Mouse (Mus musculus): ENCODE measurements around the gene Rcvrn. TPM values are rescaled to one million over a fixed set of nuclear protein-coding genes. Genes with fewer than 3 reads are reported as not detected.

Rcvrn gene
- polyA plus RNA-seq, 1 experiment from 2014 or later = not detected

DNA sequence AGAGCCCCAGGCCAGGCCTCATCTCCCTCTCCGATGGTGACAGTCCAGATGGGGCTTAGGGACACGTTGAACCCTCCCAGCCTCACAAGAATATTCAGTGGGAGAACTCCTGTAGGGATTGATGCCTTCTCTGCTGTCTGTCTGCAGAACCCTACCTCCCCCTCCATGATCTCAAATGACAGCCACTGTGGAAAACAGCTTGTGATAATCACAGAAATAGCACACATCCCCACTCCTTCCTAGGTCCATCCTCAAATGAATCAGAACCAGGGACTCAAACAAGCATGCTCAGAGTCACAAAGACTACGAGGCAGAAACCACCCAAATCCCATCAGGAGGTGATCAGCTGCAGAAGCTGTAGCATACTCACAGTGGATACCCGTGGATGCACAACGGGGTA, 29.0 kb upstream of the Rcvrn start:
- H3K27me3 ChIP-seq (ENCODE audit: insufficient read depth, low read length) = no peaks in the 10 kb centered on the region
- no peaks in the 10 kb centered on the region for H3K4me1 ChIP-seq (replicated peaks; ENCODE audit: insufficient read depth, low read length)
- no peak overlapping the region for H3K27ac ChIP-seq
- no peak overlapping the region for H3K4me3 ChIP-seq (replicated peaks; ENCODE audit: low read depth, low read length)
- H3K4me2 ChIP-seq (ENCODE audit: low read length) = no peak overlapping the region
- no peak for DNase-seq (ENCODE audit: low spot score)
- no peak for TF ChIP-seq CTCF (IDR thresholded peaks at IDR 0.05; ENCODE audit: low read depth)
- no peak overlapping the region for H3K9ac ChIP-seq (ENCODE audit: low read depth, low read length)
- no peak for ATAC-seq (replicated peaks; ENCODE audit: low FRiP score, low read depth)
- WGBS = 85% methylated on average over 5 of the region's 5 CpGs
- H3K36me3 ChIP-seq (ENCODE audit: insufficient read depth, low read length) = no peaks in the 10 kb centered on the region
- no peaks in the 10 kb centered on the region for H3K9me3 ChIP-seq (replicated peaks; ENCODE audit: low read length)

DNA sequence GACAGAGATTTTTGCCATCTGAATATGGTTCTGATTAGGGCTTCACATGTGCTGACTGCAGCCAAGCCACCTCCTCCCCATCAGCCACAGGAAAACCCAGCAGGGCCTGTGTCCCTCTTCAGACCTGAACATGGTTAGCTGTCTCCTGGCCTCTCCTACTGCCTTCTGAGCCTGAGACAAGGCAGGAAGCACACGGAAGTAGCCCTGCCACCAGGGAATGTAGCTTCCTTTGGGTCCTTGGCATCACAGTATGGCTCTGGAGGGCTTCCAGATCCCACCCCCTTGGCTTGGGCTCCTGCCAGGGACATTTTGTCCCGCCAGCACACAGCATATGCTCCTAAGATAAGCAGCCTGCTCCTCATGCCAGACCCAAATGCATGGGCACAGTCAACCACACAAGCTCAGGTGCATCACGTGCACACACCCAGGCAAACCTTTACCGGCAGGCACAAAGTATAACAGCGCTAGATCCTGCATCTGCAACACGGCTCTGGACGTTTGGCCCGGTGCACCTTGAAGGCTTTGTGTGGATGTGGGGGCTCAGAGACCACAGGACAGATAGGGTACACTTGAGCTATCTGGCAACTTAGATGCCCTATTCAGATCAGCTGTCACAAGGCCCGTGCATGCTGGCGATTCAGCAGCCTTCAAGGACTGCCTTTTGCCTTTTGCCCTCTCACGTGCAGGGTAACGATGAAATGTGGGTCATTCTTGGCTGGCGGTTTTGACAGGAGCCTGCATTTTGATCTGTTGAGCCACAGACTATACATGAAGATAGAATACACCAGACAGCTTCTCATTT, 27.4 kb upstream of the Rcvrn start:
- no peaks in the 10 kb centered on the region for H3K36me3 ChIP-seq (ENCODE audit: insufficient read depth, low read length)
- no peak overlapping the region for H3K9ac ChIP-seq (ENCODE audit: low read depth, low read length)
- H3K4me1 ChIP-seq (replicated peaks; ENCODE audit: insufficient read depth, low read length) = no peaks in the 10 kb centered on the region
- 76% methylated on average over 13 of the region's 13 CpGs for WGBS
- H3K9me3 ChIP-seq (replicated peaks; ENCODE audit: low read length) = no peaks in the 10 kb centered on the region
- no peak overlapping the region; the same call in 1 of the 2 replicates for H3K27ac ChIP-seq
- DNase-seq (ENCODE audit: low spot score) = no peak
- no peak overlapping the region for H3K4me2 ChIP-seq (ENCODE audit: low read length)
- no peak for TF ChIP-seq CTCF (IDR thresholded peaks at IDR 0.05; ENCODE audit: low read depth)
- H3K27me3 ChIP-seq (ENCODE audit: insufficient read depth, low read length) = no peaks in the 10 kb centered on the region
- ATAC-seq (replicated peaks; ENCODE audit: low FRiP score, low read depth) = no peak
- no peak overlapping the region for H3K4me3 ChIP-seq (replicated peaks; ENCODE audit: low read depth, low read length)

DNA sequence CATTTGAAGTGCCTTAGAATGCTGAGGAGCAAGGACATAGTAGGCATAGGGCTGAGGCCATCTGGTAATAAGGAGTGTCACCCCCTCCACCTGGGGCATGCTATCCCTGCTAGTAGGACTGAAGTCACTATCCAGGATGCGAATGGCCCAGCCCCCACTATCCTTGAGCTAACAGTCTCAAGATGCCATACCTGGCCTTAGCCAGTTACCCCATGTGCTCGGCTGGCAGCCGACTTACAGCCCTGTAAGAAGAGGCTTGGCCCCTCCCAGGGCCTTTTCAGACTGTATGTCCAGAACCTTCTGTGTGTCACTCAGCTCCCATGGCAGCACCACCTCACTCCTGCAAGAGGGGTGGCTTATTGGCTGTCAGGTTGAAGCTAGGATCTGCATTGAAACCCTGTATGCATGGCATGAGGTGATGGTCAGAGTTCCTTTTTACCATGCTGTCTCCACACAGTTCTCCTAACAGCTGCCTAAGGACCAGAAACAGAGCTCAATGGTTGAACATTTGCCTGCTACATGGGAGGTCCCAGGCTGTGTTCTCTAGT, 26.6 kb upstream of the Rcvrn start:
- no peaks in the 10 kb centered on the region for H3K36me3 ChIP-seq (ENCODE audit: insufficient read depth, low read length)
- no peak overlapping the region for H3K4me2 ChIP-seq (ENCODE audit: low read length)
- no peaks in the 10 kb centered on the region for H3K27me3 ChIP-seq (ENCODE audit: insufficient read depth, low read length)
- no peak overlapping the region for H3K4me3 ChIP-seq (replicated peaks; ENCODE audit: low read depth, low read length)
- ATAC-seq (replicated peaks; ENCODE audit: low FRiP score, low read depth) (no peak), DNase-seq (ENCODE audit: low spot score) (no peak)
- H3K9ac ChIP-seq (ENCODE audit: low read depth, low read length) = no peak overlapping the region
- TF ChIP-seq CTCF (IDR thresholded peaks at IDR 0.05; ENCODE audit: low read depth) = no peak
- 97% methylated on average over 3 of the region's 3 CpGs for WGBS
- no peaks in the 10 kb centered on the region for H3K9me3 ChIP-seq (replicated peaks; ENCODE audit: low read length)
- no peak overlapping the region for H3K27ac ChIP-seq
- H3K4me1 ChIP-seq (replicated peaks; ENCODE audit: insufficient read depth, low read length) = no peaks in the 10 kb centered on the region

DNA sequence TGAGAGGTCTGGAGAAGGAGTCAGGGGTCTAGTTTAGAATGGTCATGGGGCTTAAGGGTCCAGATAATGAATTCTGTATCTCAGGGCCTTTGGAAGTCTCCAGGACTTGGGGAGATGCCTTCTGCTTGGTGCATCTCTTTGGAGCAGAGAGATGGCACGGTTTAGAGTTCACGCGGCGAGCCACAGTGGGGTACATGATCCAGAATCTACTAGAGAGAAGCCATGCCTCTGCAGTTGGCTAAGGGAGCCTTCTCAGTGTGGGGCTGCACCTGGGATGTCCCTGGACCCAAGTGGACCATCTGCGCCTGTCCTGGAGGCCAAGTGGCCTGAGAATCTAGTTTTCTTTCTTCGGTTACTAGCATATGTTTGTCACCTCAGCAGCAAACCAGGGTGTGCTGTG, 25.1 kb upstream of the Rcvrn start:
- ATAC-seq (replicated peaks; ENCODE audit: low FRiP score, low read depth) (no peak), DNase-seq (ENCODE audit: low spot score) (no peak)
- H3K4me2 ChIP-seq (ENCODE audit: low read length) = no peak overlapping the region
- H3K4me1 ChIP-seq (replicated peaks; ENCODE audit: insufficient read depth, low read length) = no peaks in the 10 kb centered on the region
- no peak overlapping the region for H3K4me3 ChIP-seq (replicated peaks; ENCODE audit: low read depth, low read length)
- no peak overlapping the region for H3K9ac ChIP-seq (ENCODE audit: low read depth, low read length)
- H3K9me3 ChIP-seq (replicated peaks; ENCODE audit: low read length) = no peaks in the 10 kb centered on the region
- H3K27ac ChIP-seq = no peak overlapping the region
- TF ChIP-seq CTCF (IDR thresholded peaks at IDR 0.05; ENCODE audit: low read depth) = no peak
- H3K36me3 ChIP-seq (ENCODE audit: insufficient read depth, low read length) = no peaks in the 10 kb centered on the region
- H3K27me3 ChIP-seq (ENCODE audit: insufficient read depth, low read length) = no peaks in the 10 kb centered on the region
- 92% methylated on average over 6 of the region's 6 CpGs for WGBS

DNA sequence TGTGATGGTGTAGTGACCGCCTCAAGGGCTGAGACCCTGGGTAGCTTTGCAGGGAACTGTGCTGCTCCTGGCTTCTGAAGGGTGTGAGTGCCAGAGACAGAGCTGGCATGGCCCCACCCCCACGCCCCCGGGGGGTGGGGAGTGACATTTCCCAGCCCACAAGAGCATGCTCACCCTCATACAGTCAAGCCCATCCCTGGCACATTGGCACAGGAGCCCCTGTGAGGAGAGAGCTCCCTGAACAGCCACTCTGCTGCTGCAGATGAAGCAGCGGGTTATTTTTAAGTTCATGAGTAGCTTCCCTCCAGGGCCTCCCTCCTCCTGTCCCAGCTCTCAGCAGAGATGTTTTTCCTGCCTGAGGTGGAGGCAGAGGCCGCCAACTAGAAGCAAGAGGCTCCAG, 23.0 kb upstream of the Rcvrn start:
- TF ChIP-seq CTCF (IDR thresholded peaks at IDR 0.05; ENCODE audit: low read depth) = no peak
- WGBS = 84% methylated on average over 5 of the region's 5 CpGs
- no peak overlapping the region for H3K4me3 ChIP-seq (replicated peaks; ENCODE audit: low read depth, low read length)
- no peak overlapping the region for H3K9ac ChIP-seq (ENCODE audit: low read depth, low read length)
- H3K4me2 ChIP-seq (ENCODE audit: low read length) = no peak overlapping the region
- no peak for ATAC-seq (replicated peaks; ENCODE audit: low FRiP score, low read depth)
- no peak overlapping the region for H3K27ac ChIP-seq
- H3K9me3 ChIP-seq (replicated peaks; ENCODE audit: low read length) = no peaks in the 10 kb centered on the region
- no peaks in the 10 kb centered on the region for H3K36me3 ChIP-seq (ENCODE audit: insufficient read depth, low read length)
- no peaks in the 10 kb centered on the region for H3K4me1 ChIP-seq (replicated peaks; ENCODE audit: insufficient read depth, low read length)
- H3K27me3 ChIP-seq (ENCODE audit: insufficient read depth, low read length) = no peaks in the 10 kb centered on the region
- no peak for DNase-seq (ENCODE audit: low spot score)

DNA sequence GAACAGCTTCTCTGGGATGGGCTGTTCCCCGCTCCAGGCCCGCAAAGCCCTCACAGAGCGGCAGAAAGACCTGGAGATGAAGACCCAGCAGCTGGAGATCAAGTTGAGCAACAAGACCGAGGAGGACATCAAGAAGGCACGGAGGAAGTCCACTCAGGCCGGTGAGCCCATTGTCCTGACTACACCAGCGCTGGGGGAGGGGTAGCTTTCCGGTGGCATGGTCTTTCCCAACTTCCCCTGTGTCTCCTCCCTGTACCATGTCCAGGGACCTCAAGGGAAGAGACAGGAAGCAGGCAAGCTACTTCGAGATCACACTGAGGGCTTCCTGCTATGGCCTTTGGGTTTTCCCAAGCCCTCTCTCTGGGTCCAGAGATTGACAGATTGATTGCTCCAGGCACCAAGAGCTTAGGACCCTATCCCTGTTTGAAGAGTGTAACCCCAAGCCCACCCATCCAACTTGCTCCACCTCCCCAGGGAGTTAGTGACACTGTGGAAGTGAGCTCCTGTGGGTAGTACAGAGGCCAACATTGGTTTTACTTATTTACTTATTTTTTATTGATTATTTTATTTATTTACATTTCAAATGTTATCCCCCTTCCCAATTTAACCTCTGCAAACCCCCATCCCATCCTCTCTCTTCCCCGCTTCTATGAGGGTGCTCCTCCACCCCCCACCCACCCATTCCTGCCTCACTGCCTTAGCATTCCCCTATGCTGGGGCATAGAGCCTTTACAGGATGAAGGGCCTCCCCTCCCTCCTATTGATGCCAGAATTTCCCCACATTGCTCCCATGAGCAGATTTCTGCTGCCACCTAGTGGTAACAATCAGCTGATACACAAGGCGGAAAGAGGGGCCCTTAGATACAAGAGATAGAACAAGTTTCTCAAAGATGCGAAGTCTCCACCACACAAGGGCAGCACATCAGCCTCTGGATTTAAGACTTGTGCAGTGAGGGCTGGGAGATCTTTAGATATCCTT, 19.3 kb upstream of the Rcvrn start:
- 61% methylated on average over 12 of the region's 12 CpGs for WGBS
- peak; percentile 90 for DNase-seq (ENCODE audit: low spot score)

More for the DNA sequence above, 19.3 kb upstream of the Rcvrn start:
- no peak overlapping the region for H3K27ac ChIP-seq
- no peaks in the 10 kb centered on the region for H3K4me1 ChIP-seq (replicated peaks; ENCODE audit: insufficient read depth, low read length)
- no peaks in the 10 kb centered on the region for H3K36me3 ChIP-seq (ENCODE audit: insufficient read depth, low read length)
- H3K4me3 ChIP-seq (replicated peaks; ENCODE audit: low read depth, low read length) = no peak overlapping the region
- no peaks in the 10 kb centered on the region for H3K9me3 ChIP-seq (replicated peaks; ENCODE audit: low read length)
- ATAC-seq (replicated peaks; ENCODE audit: low FRiP score, low read depth) = no peak
- no peak overlapping the region for H3K4me2 ChIP-seq (ENCODE audit: low read length)
- TF ChIP-seq CTCF (IDR thresholded peaks at IDR 0.05; ENCODE audit: low read depth) = peak; percentile 91
- H3K27me3 ChIP-seq (ENCODE audit: insufficient read depth, low read length) = no peaks in the 10 kb centered on the region
- H3K9ac ChIP-seq (ENCODE audit: low read depth, low read length) = no peak overlapping the region
